Mouse (Mus musculus): ENCODE results near the gene Rnd3. TPM values are rescaled to one million over a fixed set of nuclear protein-coding genes. Genes with fewer than 3 reads are reported as not detected.

The Rnd3 gene
- polyA plus RNA-seq, 1 experiment from 2014 or later: 214 TPM

GRCm38 (mm10) chr2:51088123-51088453 is 60.8 kb downstream of the Rnd3 start:
- no peak for DNase-seq (ENCODE audit: low spot score)
- H3K9ac ChIP-seq (replicated peaks; ENCODE audit: low read length): no peak overlapping the region
- no peak overlapping the region for H3K4me2 ChIP-seq (ENCODE audit: low read depth, low read length)
- no peaks in the 10 kb centered on the region for H3K27me3 ChIP-seq (ENCODE audit: control insufficient read depth, insufficient read depth, low read length)
- WGBS: 71% methylated on average over 3 of the region's 3 CpGs
- no peaks in the 10 kb centered on the region for H3K36me3 ChIP-seq (replicated peaks; ENCODE audit: control insufficient read depth, insufficient read depth, low read depth, low read length)
- H3K4me1 ChIP-seq (ENCODE audit: control insufficient read depth, insufficient read depth, low read length): no peaks in the 10 kb centered on the region
- H3K9me3 ChIP-seq (replicated peaks; ENCODE audit: control insufficient read depth, low read length): no peaks in the 10 kb centered on the region
- no peak overlapping the region for H3K27ac ChIP-seq (replicated peaks; ENCODE audit: low read depth, low read length)
- H3K4me3 ChIP-seq (ENCODE audit: low read depth, low read length): no peak overlapping the region
- ATAC-seq (replicated peaks; ENCODE audit: insufficient number of reproducible peaks, low FRiP score, low TSS enrichment, low read depth): 0 out of 2 replicates have a peak, but pooled peaks have one; percentile 22

- Histone ChIP-seq H3K4me3 (ENCODE audit: low read depth, low read length) (no peak overlapping the region), H3K36me3 (replicated peaks; ENCODE audit: control insufficient read depth, insufficient read depth, low read depth, low read length) (no peaks in the 10 kb centered on the region), H3K4me2 (ENCODE audit: low read depth, low read length) (no peak overlapping the region), H3K9ac (replicated peaks; ENCODE audit: low read length) (no peak overlapping the region), H3K9me3 (replicated peaks; ENCODE audit: control insufficient read depth, low read length) (no peaks in the 10 kb centered on the region), H3K4me1 (ENCODE audit: control insufficient read depth, insufficient read depth, low read length) (no peaks in the 10 kb centered on the region), H3K27me3 (ENCODE audit: control insufficient read depth, insufficient read depth, low read length) (no peaks in the 10 kb centered on the region), H3K27ac (replicated peaks; ENCODE audit: low read depth, low read length) (no peak overlapping the region)
- DNase-seq (ENCODE audit: low spot score) (no peak), ATAC-seq (replicated peaks; ENCODE audit: insufficient number of reproducible peaks, low FRiP score, low TSS enrichment, low read depth) (peak; percentile 80)
- WGBS: 45% methylated on average over 12 of the region's 12 CpGs
These were observed 61.4 kb downstream of the Rnd3 start for GRCm38 (mm10) chr2:51087307-51088122.

GRCm38 (mm10) chr2:51085155-51085554 is 63.8 kb downstream of the Rnd3 start:
- Histone ChIP-seq H3K27ac (replicated peaks; ENCODE audit: low read depth, low read length) (no peak overlapping the region), H3K4me1 (ENCODE audit: control insufficient read depth, insufficient read depth, low read length) (no peaks in the 10 kb centered on the region)
- DNase-seq (ENCODE audit: low spot score): no peak

GRCm38 (mm10) chr2:51082714-51083351 is 66.1 kb downstream of the Rnd3 start:
- Histone ChIP-seq H3K9me3 (replicated peaks; ENCODE audit: control insufficient read depth, low read length) (no peaks in the 10 kb centered on the region), H3K4me3 (ENCODE audit: low read depth, low read length) (no peak overlapping the region), H3K27ac (replicated peaks; ENCODE audit: low read depth, low read length) (no peak overlapping the region), H3K36me3 (replicated peaks; ENCODE audit: control insufficient read depth, insufficient read depth, low read depth, low read length) (no peaks in the 10 kb centered on the region), H3K4me1 (ENCODE audit: control insufficient read depth, insufficient read depth, low read length) (no peaks in the 10 kb centered on the region), H3K27me3 (ENCODE audit: control insufficient read depth, insufficient read depth, low read length) (no peaks in the 10 kb centered on the region), H3K4me2 (ENCODE audit: low read depth, low read length) (no peak overlapping the region), H3K9ac (replicated peaks; ENCODE audit: low read length) (no peak overlapping the region)
- 67% methylated on average over 13 of the region's 13 CpGs for WGBS
- ATAC-seq (replicated peaks; ENCODE audit: insufficient number of reproducible peaks, low FRiP score, low TSS enrichment, low read depth) (no peak), DNase-seq (ENCODE audit: low spot score) (no peak)

More at GRCm38 (mm10) chr2:51085155-51085554, 63.8 kb downstream of the Rnd3 start:
- no peaks in the 10 kb centered on the region for H3K9me3 ChIP-seq (replicated peaks; ENCODE audit: control insufficient read depth, low read length)
- H3K36me3 ChIP-seq (replicated peaks; ENCODE audit: control insufficient read depth, insufficient read depth, low read depth, low read length): no peaks in the 10 kb centered on the region
- H3K9ac ChIP-seq (replicated peaks; ENCODE audit: low read length): no peak overlapping the region
- ATAC-seq (replicated peaks; ENCODE audit: insufficient number of reproducible peaks, low FRiP score, low TSS enrichment, low read depth): no peak
- H3K4me2 ChIP-seq (ENCODE audit: low read depth, low read length): no peak overlapping the region
- H3K27me3 ChIP-seq (ENCODE audit: control insufficient read depth, insufficient read depth, low read length): no peaks in the 10 kb centered on the region
- 89% methylated on average over 11 of the region's 11 CpGs for WGBS
- no peak overlapping the region for H3K4me3 ChIP-seq (ENCODE audit: low read depth, low read length)

Data from embryonic facial prominence, embryonic 11.5 days (tissue).